Mouse (Mus musculus): ENCODE results near the gene Mak. TPM values are rescaled to one million over a fixed set of nuclear protein-coding genes. Genes with fewer than 3 reads are reported as not detected.

Mak gene
- polyA plus RNA-seq (2015; fragmentation: Nextera tagmentation; extraction: Ambion mirVana), result 0.04 and 0.22 TPM in 2 replicates

- Histone ChIP-seq H3K27me3 (peaks cover 24% of the 10 kb centered on the region), H3K36me3 (no peaks in the 10 kb centered on the region), H3K4me1 (replicated peaks) (peaks cover 6% of the 10 kb centered on the region), H3K27ac (no peak within 1 kb of the TSS), H3K9ac (no peak within 1 kb of the TSS), H3K4me3 (peak within 1 kb of the TSS; percentile 51), H3K9me3 (replicated peaks) (no peaks in the 10 kb centered on the region), H3K4me2 (peak within 1 kb of the TSS; percentile 86)
- peak; percentile 78; the same call in 1 of the 2 replicates for ATAC-seq (replicated peaks; ENCODE audit: insufficient number of reproducible peaks, insufficient read depth, low FRiP score, low read depth)
- WGBS, result under 1% methylated on average over 40 of the region's 40 CpGs
These were observed at the start of gene Mak for GRCm38 (mm10) chr13:41079421-41079780. Mak (minus strand) TSS chr13:41079706.

- no peaks in the 10 kb centered on the region for H3K4me1 ChIP-seq (replicated peaks)
- H3K4me3 ChIP-seq, result no peak overlapping the region
- WGBS, result 82% methylated on average over 8 of the region's 8 CpGs
- no peak for ATAC-seq (replicated peaks; ENCODE audit: insufficient number of reproducible peaks, insufficient read depth, low FRiP score, low read depth)
- no peak overlapping the region for H3K9ac ChIP-seq
- no peak overlapping the region for H3K27ac ChIP-seq
- no peaks in the 10 kb centered on the region for H3K27me3 ChIP-seq
- H3K9me3 ChIP-seq (replicated peaks), result no peaks in the 10 kb centered on the region
- no peaks in the 10 kb centered on the region for H3K36me3 ChIP-seq
- H3K4me2 ChIP-seq, result no peak overlapping the region
These were observed 49.6 kb upstream of the Mak start for GRCm38 (mm10) chr13:41129061-41129460.

GRCm38 (mm10) chr13:41128326-41128725 is 48.8 kb upstream of the Mak start:
- Histone ChIP-seq H3K4me3 (no peak overlapping the region), H3K36me3 (no peaks in the 10 kb centered on the region), H3K4me1 (replicated peaks) (no peaks in the 10 kb centered on the region), H3K4me2 (no peak overlapping the region), H3K9me3 (replicated peaks) (no peaks in the 10 kb centered on the region), H3K9ac (no peak overlapping the region), H3K27me3 (no peaks in the 10 kb centered on the region), H3K27ac (no peak overlapping the region)
- 76% methylated on average over 8 of the region's 8 CpGs for WGBS
- ATAC-seq (replicated peaks; ENCODE audit: insufficient number of reproducible peaks, insufficient read depth, low FRiP score, low read depth), result no peak

DNA sequence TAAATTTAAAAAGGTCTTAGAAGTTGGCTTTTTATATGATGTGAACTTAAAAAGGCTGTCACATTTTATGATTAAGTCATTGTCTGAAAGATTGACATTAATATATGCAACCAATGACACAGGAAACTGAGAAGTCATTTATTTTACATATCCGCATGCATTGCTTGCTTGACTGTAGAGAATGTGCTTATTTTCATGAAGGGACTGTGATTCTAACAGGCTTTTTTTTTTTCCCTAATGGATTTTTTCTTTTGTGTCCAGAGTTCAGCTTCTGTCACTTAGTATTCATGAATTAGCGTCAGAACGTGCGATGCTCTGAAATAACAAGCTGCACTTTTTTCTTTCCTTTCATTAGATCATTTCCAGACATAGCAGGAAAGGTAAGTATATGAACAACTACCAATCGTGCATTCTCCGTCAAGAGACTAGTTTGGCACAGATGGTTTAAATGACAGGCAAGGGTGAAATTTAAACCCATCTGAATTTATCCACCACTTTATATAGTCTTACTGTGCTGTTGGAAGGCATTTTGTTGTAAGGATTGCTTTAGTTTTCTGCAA is 44.2 kb upstream of the Mak start:
- Histone ChIP-seq H3K27ac (no peak overlapping the region), H3K4me1 (replicated peaks) (no peaks in the 10 kb centered on the region), H3K4me3 (no peak overlapping the region), H3K9ac (no peak overlapping the region), H3K4me2 (no peak overlapping the region), H3K9me3 (replicated peaks) (no peaks in the 10 kb centered on the region), H3K36me3 (no peaks in the 10 kb centered on the region), H3K27me3 (no peaks in the 10 kb centered on the region)
- no peak for ATAC-seq (replicated peaks; ENCODE audit: insufficient number of reproducible peaks, insufficient read depth, low FRiP score, low read depth)
- 88% methylated on average over 6 of the region's 6 CpGs for WGBS

GRCm38 (mm10) chr13:41119152-41119945 is 39.8 kb upstream of the Mak start:
- Histone ChIP-seq H3K27me3 (peaks cover 14% of the 10 kb centered on the region; the same call in 1 of the 2 replicates), H3K36me3 (no peaks in the 10 kb centered on the region), H3K4me2 (no peak overlapping the region), H3K9ac (no peak overlapping the region), H3K4me3 (no peak overlapping the region), H3K27ac (no peak overlapping the region), H3K4me1 (replicated peaks) (no peaks in the 10 kb centered on the region), H3K9me3 (replicated peaks) (no peaks in the 10 kb centered on the region)
- 42% methylated on average over 9 of the region's 9 CpGs for WGBS
- ATAC-seq (replicated peaks; ENCODE audit: insufficient number of reproducible peaks, insufficient read depth, low FRiP score, low read depth), result no peak

GRCm38 (mm10) chr13:41113940-41114339 is 34.4 kb upstream of the Mak start, which contains the start of gene Sycp2l:
Sycp2l (plus strand) TSS chr13:41114307.
- H3K27me3 ChIP-seq, result peaks cover 23% of the 10 kb centered on the region; the same call in 1 of the 2 replicates
- 30% methylated on average over 14 of the region's 14 CpGs for WGBS
- no peak for ATAC-seq (replicated peaks; ENCODE audit: insufficient number of reproducible peaks, insufficient read depth, low FRiP score, low read depth)
- H3K36me3 ChIP-seq, result no peaks in the 10 kb centered on the region
- H3K4me1 ChIP-seq (replicated peaks), result no peaks in the 10 kb centered on the region
- no peak within 1 kb of the TSS for H3K9ac ChIP-seq
- no peaks in the 10 kb centered on the region for H3K9me3 ChIP-seq (replicated peaks)
- peak within 1 kb of the TSS; percentile 50 for H3K4me2 ChIP-seq
- H3K27ac ChIP-seq, result no peak within 1 kb of the TSS
- no peak within 1 kb of the TSS for H3K4me3 ChIP-seq

DNA sequence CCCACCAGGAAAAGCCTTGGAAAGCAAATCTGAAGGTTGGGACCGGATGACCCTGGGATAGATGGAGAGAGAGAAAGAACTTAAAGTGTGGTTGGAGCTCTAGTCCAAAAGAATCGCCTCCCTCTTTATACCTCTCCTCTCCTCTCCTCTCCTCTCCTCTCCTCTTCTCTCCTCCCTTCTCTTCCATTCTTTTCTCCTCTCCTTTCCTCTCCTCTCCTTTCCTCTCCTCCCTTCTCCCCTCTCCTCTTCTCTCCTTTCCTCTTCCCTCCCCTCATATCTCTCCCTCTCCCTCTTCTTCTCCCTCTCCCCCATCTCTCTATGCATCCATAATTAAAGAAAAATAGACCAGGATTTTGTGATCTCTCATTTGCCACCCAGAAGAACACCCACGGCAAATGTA is 31.4 kb upstream of the Mak start, which contains the start of gene Gcm2:
Gene Gcm2 (minus strand): TSS at position 101 of the 400 bp plus-strand sequence.
- no peak for ATAC-seq (replicated peaks; ENCODE audit: insufficient number of reproducible peaks, insufficient read depth, low FRiP score, low read depth)
- WGBS, result 51% methylated on average over 3 of the region's 3 CpGs

DNA sequence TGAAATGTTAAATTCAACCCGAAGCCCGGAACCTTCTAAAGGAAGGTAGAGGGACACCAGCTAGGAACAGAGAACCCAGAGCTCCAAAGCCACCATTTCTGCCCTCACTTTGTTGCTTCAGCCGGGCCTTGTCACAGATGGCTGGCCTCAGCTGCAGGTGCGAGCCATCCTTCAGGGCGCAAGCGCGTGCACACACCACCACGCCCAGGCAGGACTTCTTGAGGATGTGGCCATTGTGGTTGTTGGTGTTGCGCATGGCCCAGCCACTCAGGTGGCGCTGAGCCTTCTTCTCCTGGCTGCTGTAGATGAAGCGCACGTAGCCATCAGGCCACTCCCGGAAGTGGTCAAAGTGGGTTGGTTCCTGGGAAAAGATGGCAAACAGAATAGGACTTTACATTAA is 26.0 kb upstream of the Mak start:
- Histone ChIP-seq H3K9ac (no peak overlapping the region), H3K36me3 (no peaks in the 10 kb centered on the region), H3K4me2 (no peak overlapping the region), H3K4me3 (no peak overlapping the region), H3K27ac (no peak overlapping the region), H3K27me3 (no peaks in the 10 kb centered on the region), H3K9me3 (replicated peaks) (no peaks in the 10 kb centered on the region), H3K4me1 (replicated peaks) (no peaks in the 10 kb centered on the region)
- 89% methylated on average over 13 of the region's 13 CpGs for WGBS
- no peak for ATAC-seq (replicated peaks; ENCODE audit: insufficient number of reproducible peaks, insufficient read depth, low FRiP score, low read depth)

More for the DNA sequence above, 31.4 kb upstream of the Mak start, which contains the start of gene Gcm2:
- no peaks in the 10 kb centered on the region for H3K36me3 ChIP-seq
- H3K27me3 ChIP-seq, result peaks cover 20% of the 10 kb centered on the region; the same call in 1 of the 2 replicates
- H3K9me3 ChIP-seq (replicated peaks), result no peaks in the 10 kb centered on the region
- H3K27ac ChIP-seq, result no peak within 1 kb of the TSS
- no peak within 1 kb of the TSS for H3K4me3 ChIP-seq
- H3K4me1 ChIP-seq (replicated peaks), result no peaks in the 10 kb centered on the region
- no peak within 1 kb of the TSS for H3K4me2 ChIP-seq
- H3K9ac ChIP-seq, result no peak within 1 kb of the TSS

GRCm38 (mm10) chr13:41103841-41104525 is 24.5 kb upstream of the Mak start:
- no peaks in the 10 kb centered on the region for H3K27me3 ChIP-seq
- no peak overlapping the region for H3K4me2 ChIP-seq
- 70% methylated on average over 12 of the region's 12 CpGs for WGBS
- no peak for ATAC-seq (replicated peaks; ENCODE audit: insufficient number of reproducible peaks, insufficient read depth, low FRiP score, low read depth)
- H3K4me3 ChIP-seq, result no peak overlapping the region
- no peaks in the 10 kb centered on the region for H3K9me3 ChIP-seq (replicated peaks)
- no peaks in the 10 kb centered on the region for H3K4me1 ChIP-seq (replicated peaks)
- H3K36me3 ChIP-seq, result no peaks in the 10 kb centered on the region
- H3K9ac ChIP-seq, result no peak overlapping the region
- H3K27ac ChIP-seq, result no peak overlapping the region

GRCm38 (mm10) chr13:41100031-41100430 is 20.5 kb upstream of the Mak start:
- H3K27ac ChIP-seq, result no peak overlapping the region
- WGBS, result 84% methylated on average over 2 of the region's 2 CpGs
- H3K27me3 ChIP-seq, result no peaks in the 10 kb centered on the region
- no peaks in the 10 kb centered on the region for H3K4me1 ChIP-seq (replicated peaks)
- H3K36me3 ChIP-seq, result no peaks in the 10 kb centered on the region
- H3K9me3 ChIP-seq (replicated peaks), result no peaks in the 10 kb centered on the region
- H3K4me3 ChIP-seq, result no peak overlapping the region
- no peak overlapping the region for H3K9ac ChIP-seq
- no peak overlapping the region for H3K4me2 ChIP-seq
- ATAC-seq (replicated peaks; ENCODE audit: insufficient number of reproducible peaks, insufficient read depth, low FRiP score, low read depth), result no peak

DNA sequence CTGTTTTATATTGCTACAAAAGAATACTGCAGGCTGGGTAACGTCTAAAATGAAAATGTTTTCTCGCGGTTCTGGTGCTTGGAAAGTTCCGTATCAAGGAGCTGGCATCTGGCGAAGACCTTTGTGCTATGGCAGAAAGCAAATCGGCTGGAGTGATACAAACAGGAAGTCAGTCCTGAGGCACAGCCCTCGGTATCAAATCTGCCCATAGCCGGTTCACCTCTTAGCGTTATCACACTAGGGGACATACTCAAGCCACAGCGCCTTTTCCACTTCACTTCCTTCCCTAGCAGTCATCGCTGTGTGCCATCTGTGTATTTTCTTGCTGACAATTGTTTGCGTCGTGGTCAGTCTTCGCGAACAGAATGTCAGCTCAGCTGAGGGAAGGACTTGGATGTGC is 18.8 kb upstream of the Mak start:
- Histone ChIP-seq H3K27ac (no peak overlapping the region), H3K27me3 (0 out of 2 replicates have a peak, but pooled peaks cover under 1% of the 10 kb centered on the region), H3K4me1 (replicated peaks) (no peaks in the 10 kb centered on the region), H3K36me3 (no peaks in the 10 kb centered on the region), H3K4me3 (no peak overlapping the region), H3K4me2 (no peak overlapping the region), H3K9me3 (replicated peaks) (no peaks in the 10 kb centered on the region), H3K9ac (no peak overlapping the region)
- WGBS, result 53% methylated on average over 15 of the region's 15 CpGs
- no peak for ATAC-seq (replicated peaks; ENCODE audit: insufficient number of reproducible peaks, insufficient read depth, low FRiP score, low read depth)

Data from heart, embryonic 15.5 days (tissue).